Mouse (Mus musculus): ENCODE measurements around the gene 4930452B06Rik.

GRCm38 (mm10) chr14:8430611-8431230 is 235.3 kb downstream of the 4930452B06Rik start:
- TF ChIP-seq CTCF (conservative IDR thresholded peaks at IDR 0.05; ENCODE audit: low read length) (no peak), POU5F1 (IDR thresholded peaks at IDR 0.05; ENCODE audit: borderline replicate concordance, low read length) (no peak)

All from E14TG2a.4 (cell line).